Comparison of ENCODE assay signal across 19 mouse cellular contexts in genomic region chr7:145118406-145118805, GRCm38 (mm10).
"Had no signal": no experiment of that assay in that cellular context is flagged by ENCODE, and none has a peak within 500 bp of the region (broad histone marks: within the 10 kb centered on the region; RNA-seq: fewer than 3 reads in every experiment).

No protein-coding gene starts in this region.

- H3K36me3 ChIP-seq: midbrain, embryonic 10.5 days; midbrain, embryonic 12.5 days; neural tube, embryonic 13.5 days; neural tube, embryonic 15.5 days had no signal

- DNase-seq: lung, adult 18-20 months; lung, embryonic 14.5 days; lung, postnatal 10 days; lung, postnatal 4 days; midbrain, embryonic 14.5 days; retina, postnatal 1 day; right cerebral cortex, adult 18-20 months; right cerebral cortex, postnatal 25 days; right cerebral cortex, postnatal 4 days; spleen, adult 18-20 months; thymus, adult 18-20 months; thymus, postnatal 14 days; thymus, postnatal 36 days had no signal

- H3K27me3 ChIP-seq: neural tube, embryonic 13.5 days; neural tube, embryonic 15.5 days had no signal

- H3K9me3 ChIP-seq: midbrain, embryonic 10.5 days; midbrain, embryonic 12.5 days; neural tube, embryonic 13.5 days; neural tube, embryonic 15.5 days had no signal

- H3K9ac ChIP-seq: lung, embryonic 14.5 days; midbrain, embryonic 12.5 days; neural tube, embryonic 13.5 days; neural tube, embryonic 15.5 days had no signal

- H3K4me2 ChIP-seq: lung, embryonic 14.5 days; midbrain, embryonic 12.5 days; neural tube, embryonic 13.5 days; neural tube, embryonic 15.5 days had no signal

- H3K4me1 ChIP-seq: neural tube, embryonic 13.5 days; neural tube, embryonic 15.5 days had no signal

- H3K27ac ChIP-seq: midbrain, embryonic 12.5 days; neural tube, embryonic 13.5 days; neural tube, embryonic 15.5 days had no signal

- H3K4me3 ChIP-seq: midbrain, embryonic 10.5 days; midbrain, embryonic 12.5 days; myocyte; neural tube, embryonic 13.5 days; neural tube, embryonic 15.5 days had no signal

- ATAC-seq: midbrain, embryonic 16.5 days had no signal
